ENCODE assay signal across 15 mouse cellular contexts in the genomic region with DNA sequence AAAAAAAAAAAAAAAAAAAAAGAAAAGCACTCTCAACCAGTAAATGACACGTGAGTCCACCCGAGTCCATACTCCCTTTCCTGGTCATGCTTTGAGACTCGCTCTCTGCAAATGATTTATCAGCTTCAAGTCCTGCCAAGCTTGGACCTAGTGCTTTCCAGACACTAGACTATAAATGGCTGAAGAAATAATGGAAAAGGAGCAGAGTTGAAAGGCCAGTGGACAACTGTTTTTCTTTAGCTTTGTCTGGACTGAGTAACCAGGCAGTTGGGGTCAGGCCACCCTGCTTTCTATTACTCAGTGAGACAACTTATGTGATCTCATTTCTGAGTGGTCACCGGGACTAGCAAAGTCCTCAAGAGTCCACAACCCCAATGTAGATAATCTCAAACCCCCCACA.
"Had no signal": no experiment of that assay in that cellular context is flagged by ENCODE, and none has a peak within 500 bp of the region (broad histone marks: within the 10 kb centered on the region; RNA-seq: fewer than 3 reads in every experiment).

No protein-coding gene starts in this region.

- H3K36me3 ChIP-seq: limb, embryonic 12.5 days; midbrain, embryonic 10.5 days; neural tube, embryonic 15.5 days had no signal

- H3K27me3 ChIP-seq: limb, embryonic 12.5 days; neural tube, embryonic 15.5 days had no signal

- H3K9me3 ChIP-seq: limb, embryonic 12.5 days; midbrain, embryonic 10.5 days; neural tube, embryonic 15.5 days had no signal

- H3K4me2 ChIP-seq: limb, embryonic 12.5 days; neural tube, embryonic 15.5 days had no signal

- H3K27ac ChIP-seq: limb, embryonic 12.5 days; liver, embryonic 14.5 days; midbrain, embryonic 10.5 days; neural tube, embryonic 15.5 days had no signal

- DNase-seq: liver; lung, adult 2 months; lung, postnatal 10 days; lung, postnatal 4 days; midbrain, embryonic 14.5 days; right cerebral cortex, adult 18-20 months; right cerebral cortex, postnatal 25 days; thymus, postnatal 4 days had no signal

- H3K4me1 ChIP-seq: limb, embryonic 12.5 days; midbrain, embryonic 10.5 days; neural tube, embryonic 15.5 days had no signal

- H3K9ac ChIP-seq: limb, embryonic 12.5 days; liver, embryonic 14.5 days; neural tube, embryonic 15.5 days had no signal

- ATAC-seq: hindbrain, embryonic 16.5 days; inflammation-experienced regulatory T-cells, adult 6 months had no signal

- H3K4me3 ChIP-seq: limb, embryonic 12.5 days; midbrain, embryonic 10.5 days; myocyte; neural tube, embryonic 15.5 days had no signal
